Mouse (Mus musculus) embryonic facial prominence, embryonic 15.5 days (tissue): ENCODE data around the gene Fam49a. TPM values are rescaled to one million over a fixed set of nuclear protein-coding genes. Genes with fewer than 3 reads are reported as not detected.

Experiments used
- ATAC-seq: fragments of 200-750 bp; cut with Nextera tagmentation; 2 replicates; pipeline ENCODE4 v1.8.0; 2017; ENCODE audit warnings: low read depth, moderate TSS enrichment; ENCODE audit not compliant: insufficient number of reproducible peaks, low FRiP score, low TSS enrichment
- H3K27ac ChIP-seq: fragments of 300-500 bp; sonication (generic); replicated peaks from 2 replicates; pipeline ENCODE4 v1.5.1; 2015; ENCODE audit warnings: mild to moderate bottlenecking, inconsistent platforms
- H3K27me3 ChIP-seq: fragments of 300-500 bp; sonication (generic); 2 replicates; pipeline ENCODE4 v1.6.1; 2015; ENCODE audit warnings: inconsistent platforms
- H3K36me3 ChIP-seq: fragments of 300-500 bp; sonication (generic); 2 replicates; pipeline ENCODE4 v1.6.1; 2015; ENCODE audit warnings: mild to moderate bottlenecking, inconsistent platforms
- H3K4me1 ChIP-seq: fragments of 300-500 bp; sonication (generic); 2 replicates; pipeline ENCODE4 v1.6.1; 2015; ENCODE audit warnings: inconsistent platforms
- H3K4me2 ChIP-seq: fragments of 300-500 bp; sonication (generic); replicated peaks from 2 replicates; pipeline ENCODE4 v1.6.1; 2015; ENCODE audit warnings: mild to moderate bottlenecking, inconsistent platforms
- H3K4me3 ChIP-seq: fragments of 300-500 bp; sonication (generic); replicated peaks from 2 replicates; pipeline ENCODE4 v1.5.1; 2015; ENCODE audit warnings: mild to moderate bottlenecking, inconsistent platforms
- H3K9ac ChIP-seq: fragments of 300-500 bp; sonication (generic); 2 replicates; pipeline ENCODE4 v1.6.1; 2015; ENCODE audit warnings: inconsistent platforms
- H3K9me3 ChIP-seq: fragments of 300-500 bp; sonication (generic); replicated peaks from 2 replicates; pipeline ENCODE4 v1.6.1; 2016; ENCODE audit warnings: inconsistent platforms
- WGBS: fragments of 180-500 bp; shearing (Covaris S2); methylation state at CpG from one replicate; pipeline ENCODE4 v1.1.7; 2015; 5-methylcytosine and 5-hydroxymethylcytosine counted together
- polyA plus RNA-seq: library from polyadenylated mRNA; unstranded; fragments of >200 nt; fragmentation: Nextera tagmentation; extraction: Ambion mirVana; gene quantifications from 2 replicates; pipeline ENCODE4 v1.2.1, GENCODE M21; 2015

The Fam49a gene
- polyA plus RNA-seq, result 11.8 and 12.0 TPM in 2 replicates

- H3K27ac ChIP-seq, result peak within 1 kb of the TSS; percentile 75; the same call in 1 of the 2 replicates
- peaks cover 26% of the 10 kb centered on the region for H3K4me1 ChIP-seq
- H3K27me3 ChIP-seq, result no peaks in the 10 kb centered on the region
- H3K4me3 ChIP-seq, result peak within 1 kb of the TSS; percentile 76
- peak within 1 kb of the TSS; percentile 88 for H3K4me2 ChIP-seq
- no peaks in the 10 kb centered on the region for H3K9me3 ChIP-seq
- peak; percentile 86 for ATAC-seq
- H3K36me3 ChIP-seq, result no peaks in the 10 kb centered on the region
- peak within 1 kb of the TSS; percentile 68 for H3K9ac ChIP-seq
- under 1% methylated on average over 59 of the region's 62 CpGs for WGBS
These were observed at the start of gene Fam49a for GRCm38 (mm10) chr12:12261987-12262971. Gene Fam49a (plus strand): TSS chr12:12262139.

GRCm38 (mm10) chr12:12213536-12213935 is 48.4 kb upstream of the Fam49a start:
- Histone ChIP-seq H3K27ac (no peak overlapping the region), H3K36me3 (no peaks in the 10 kb centered on the region), H3K4me1 (no peaks in the 10 kb centered on the region), H3K9me3 (no peaks in the 10 kb centered on the region), H3K4me2 (no peak overlapping the region), H3K27me3 (no peaks in the 10 kb centered on the region), H3K4me3 (no peak overlapping the region), H3K9ac (no peak overlapping the region)
- 48% methylated on average over 3 of the region's 3 CpGs for WGBS
- no peak for ATAC-seq

- WGBS, result 56% methylated on average over 5 of the region's 5 CpGs
- Histone ChIP-seq H3K27ac (no peak overlapping the region), H3K9ac (no peak overlapping the region), H3K9me3 (no peaks in the 10 kb centered on the region), H3K4me1 (no peaks in the 10 kb centered on the region), H3K36me3 (no peaks in the 10 kb centered on the region), H3K27me3 (no peaks in the 10 kb centered on the region), H3K4me2 (no peak overlapping the region), H3K4me3 (no peak overlapping the region)
- no peak for ATAC-seq
These were observed 43.0 kb upstream of the Fam49a start for GRCm38 (mm10) chr12:12218947-12219346.

DNA sequence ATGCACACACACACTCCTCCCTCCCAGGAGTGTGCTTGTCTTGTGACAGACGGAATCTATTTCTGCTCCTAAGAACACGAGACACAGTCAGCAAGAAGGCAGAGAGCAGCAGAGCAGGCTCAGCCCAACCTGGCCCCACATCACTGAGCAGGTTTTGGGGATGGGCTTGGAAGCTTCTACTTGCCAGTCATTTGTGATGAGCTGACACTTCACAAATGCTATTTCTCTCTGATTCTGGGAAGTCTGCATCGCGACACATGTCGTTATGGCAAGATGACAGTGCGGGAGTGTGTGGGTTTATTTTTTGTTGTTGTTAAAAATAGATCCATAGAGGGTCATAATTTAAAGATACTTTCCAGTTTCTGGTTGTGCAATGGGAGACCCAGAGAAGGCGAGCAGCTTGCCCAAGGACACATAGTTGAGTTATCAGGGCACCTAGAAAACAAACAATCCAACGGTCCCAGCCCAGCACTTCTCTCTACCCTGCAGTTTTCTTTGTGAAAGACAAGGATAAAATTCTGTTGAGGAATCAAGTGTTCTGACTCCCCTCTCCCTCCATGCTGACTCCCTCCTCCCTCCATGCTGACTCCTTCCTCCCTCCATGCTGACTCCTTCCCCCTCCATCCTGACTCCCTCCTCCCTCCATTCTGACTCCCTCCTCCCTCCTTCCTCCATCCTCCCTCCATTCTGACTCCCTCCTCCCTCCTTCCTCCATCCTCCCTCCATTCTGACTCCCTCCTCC is 41.0 kb upstream of the Fam49a start:
- no peak overlapping the region for H3K4me2 ChIP-seq
- no peaks in the 10 kb centered on the region for H3K9me3 ChIP-seq
- 58% methylated on average over 8 of the region's 8 CpGs for WGBS
- H3K27me3 ChIP-seq, result no peaks in the 10 kb centered on the region
- no peak overlapping the region for H3K4me3 ChIP-seq
- no peaks in the 10 kb centered on the region for H3K36me3 ChIP-seq
- no peak overlapping the region for H3K27ac ChIP-seq
- ATAC-seq, result no peak
- no peak overlapping the region for H3K9ac ChIP-seq
- H3K4me1 ChIP-seq, result no peaks in the 10 kb centered on the region

DNA sequence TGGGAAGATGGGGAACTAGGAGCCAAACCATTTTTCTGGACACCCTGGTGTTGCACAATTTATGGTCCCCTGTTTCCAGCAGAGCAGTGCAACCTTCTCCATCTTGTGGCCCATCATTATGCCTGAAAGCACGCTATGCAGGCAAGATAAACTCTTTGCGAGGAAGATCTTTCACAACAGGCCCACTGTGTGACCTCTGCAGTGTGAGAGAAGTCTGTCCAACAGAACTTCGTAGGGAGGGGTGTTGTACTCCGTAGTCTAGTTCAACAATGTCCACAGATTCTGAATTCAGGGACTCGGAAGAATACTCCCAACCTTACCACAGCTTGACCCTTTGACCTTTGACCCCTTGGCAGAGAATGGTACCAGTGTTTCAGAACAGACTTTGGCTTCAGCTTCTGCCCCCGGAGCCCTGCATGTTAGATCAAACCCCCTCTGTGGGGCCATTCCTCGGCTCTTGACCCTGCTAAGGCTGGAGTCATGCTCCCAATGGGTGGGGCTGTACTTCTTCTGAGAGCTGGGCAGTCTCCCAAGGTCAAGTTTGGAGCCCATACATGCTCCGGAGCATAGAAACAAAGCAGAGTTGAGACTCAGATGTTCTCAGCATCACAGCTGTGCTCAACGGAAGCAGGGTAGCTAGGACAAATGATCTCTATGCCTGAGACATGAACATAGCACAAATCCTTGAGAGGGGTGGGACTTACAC is 39.2 kb upstream of the Fam49a start:
- Histone ChIP-seq H3K36me3 (no peaks in the 10 kb centered on the region), H3K4me1 (no peaks in the 10 kb centered on the region)

DNA sequence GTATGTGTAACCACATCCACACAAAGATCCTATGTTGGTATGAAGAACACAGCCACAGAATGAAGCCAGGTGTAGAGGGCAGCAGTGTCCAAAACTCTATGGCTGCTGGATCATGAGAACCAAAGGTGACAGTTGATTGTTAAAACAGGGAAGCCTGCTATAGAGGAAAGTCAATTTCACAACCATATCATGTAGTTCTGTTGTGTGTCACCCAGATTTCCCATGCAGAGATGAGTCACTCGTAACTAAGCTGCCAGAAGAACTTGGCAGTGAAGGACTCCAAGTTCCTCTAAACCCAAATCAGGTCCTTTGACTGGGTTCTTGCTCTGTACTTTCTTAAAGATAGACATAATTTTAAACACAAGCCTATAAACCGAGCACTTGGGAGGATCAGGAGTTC is 38.6 kb upstream of the Fam49a start:
- Histone ChIP-seq H3K4me1 (no peaks in the 10 kb centered on the region), H3K36me3 (no peaks in the 10 kb centered on the region)
- WGBS, result 63% methylated on average over 2 of the region's 2 CpGs

More for the DNA sequence above, 39.2 kb upstream of the Fam49a start:
- no peak for ATAC-seq
- H3K4me2 ChIP-seq, result no peak overlapping the region
- no peak overlapping the region for H3K4me3 ChIP-seq
- H3K9ac ChIP-seq, result no peak overlapping the region
- H3K27ac ChIP-seq, result no peak overlapping the region
- no peaks in the 10 kb centered on the region for H3K27me3 ChIP-seq
- no peaks in the 10 kb centered on the region for H3K9me3 ChIP-seq
- 52% methylated on average over 9 of the region's 9 CpGs for WGBS

GRCm38 (mm10) chr12:12225706-12226105 is 36.2 kb upstream of the Fam49a start:
- Histone ChIP-seq H3K4me2 (no peak overlapping the region), H3K27ac (no peak overlapping the region), H3K9ac (no peak overlapping the region), H3K27me3 (no peaks in the 10 kb centered on the region), H3K4me3 (no peak overlapping the region), H3K4me1 (no peaks in the 10 kb centered on the region), H3K36me3 (no peaks in the 10 kb centered on the region), H3K9me3 (no peaks in the 10 kb centered on the region)
- ATAC-seq, result no peak
- WGBS, result 63% methylated on average over 6 of the region's 6 CpGs

More for the DNA sequence above, 38.6 kb upstream of the Fam49a start:
- no peak for ATAC-seq
- H3K27ac ChIP-seq, result no peak overlapping the region
- no peak overlapping the region for H3K9ac ChIP-seq
- no peak overlapping the region for H3K4me2 ChIP-seq
- no peak overlapping the region for H3K4me3 ChIP-seq
- no peaks in the 10 kb centered on the region for H3K9me3 ChIP-seq
- H3K27me3 ChIP-seq, result no peaks in the 10 kb centered on the region

- no peak overlapping the region for H3K4me3 ChIP-seq
- no peaks in the 10 kb centered on the region for H3K36me3 ChIP-seq
- no peak overlapping the region for H3K4me2 ChIP-seq
- H3K9ac ChIP-seq, result no peak overlapping the region
- WGBS, result 75% methylated on average over 3 of the region's 3 CpGs
- no peak overlapping the region for H3K27ac ChIP-seq
- no peaks in the 10 kb centered on the region for H3K4me1 ChIP-seq
- no peak for ATAC-seq
- no peaks in the 10 kb centered on the region for H3K9me3 ChIP-seq
- H3K27me3 ChIP-seq, result no peaks in the 10 kb centered on the region
These were observed 34.3 kb upstream of the Fam49a start for GRCm38 (mm10) chr12:12227594-12227993.

DNA sequence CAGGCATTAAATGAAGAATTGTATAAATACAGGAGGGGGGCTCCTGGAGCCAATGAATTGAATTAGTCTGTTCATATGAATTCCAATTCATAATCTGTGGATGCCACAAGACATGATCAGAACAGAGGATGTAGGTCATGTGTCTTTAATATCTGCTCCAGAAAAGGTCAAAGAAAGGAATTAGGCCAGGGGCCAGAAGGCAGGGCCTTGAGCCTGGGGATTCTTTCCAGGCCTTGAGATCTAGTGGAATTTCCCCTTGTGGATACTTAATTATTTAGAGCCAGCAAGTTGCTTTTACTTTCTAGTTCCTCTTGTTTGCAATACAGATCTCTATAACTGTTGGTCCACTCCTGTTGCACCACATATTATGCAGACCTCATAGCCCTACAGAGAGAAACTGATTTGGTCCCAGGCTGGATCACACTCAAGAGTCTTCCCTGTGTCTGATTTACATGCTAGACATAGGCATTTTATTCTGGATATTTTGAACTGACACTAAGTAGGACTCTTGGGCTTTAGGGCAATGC is 31.8 kb upstream of the Fam49a start:
- no peak overlapping the region for H3K4me3 ChIP-seq
- no peak overlapping the region for H3K27ac ChIP-seq
- no peaks in the 10 kb centered on the region for H3K36me3 ChIP-seq
- no peaks in the 10 kb centered on the region for H3K9me3 ChIP-seq
- no peaks in the 10 kb centered on the region for H3K4me1 ChIP-seq
- no peak overlapping the region for H3K4me2 ChIP-seq
- H3K27me3 ChIP-seq, result no peaks in the 10 kb centered on the region
- H3K9ac ChIP-seq, result no peak overlapping the region
- no peak for ATAC-seq

GRCm38 (mm10) chr12:12232097-12232496 is 29.8 kb upstream of the Fam49a start:
- Histone ChIP-seq H3K9me3 (no peaks in the 10 kb centered on the region), H3K9ac (no peak overlapping the region), H3K27me3 (no peaks in the 10 kb centered on the region), H3K4me2 (no peak overlapping the region), H3K27ac (no peak overlapping the region), H3K4me3 (no peak overlapping the region), H3K36me3 (no peaks in the 10 kb centered on the region), H3K4me1 (no peaks in the 10 kb centered on the region)
- no peak for ATAC-seq
- WGBS, result 92% methylated on average over 4 of the region's 4 CpGs

GRCm38 (mm10) chr12:12236978-12237377 is 25.0 kb upstream of the Fam49a start:
- Histone ChIP-seq H3K27me3 (no peaks in the 10 kb centered on the region), H3K4me2 (no peak overlapping the region), H3K4me1 (no peaks in the 10 kb centered on the region), H3K4me3 (no peak overlapping the region), H3K9ac (no peak overlapping the region), H3K27ac (no peak overlapping the region), H3K36me3 (no peaks in the 10 kb centered on the region), H3K9me3 (no peaks in the 10 kb centered on the region)
- no peak for ATAC-seq
- 56% methylated on average over 5 of the region's 5 CpGs for WGBS
